Mouse (Mus musculus): Measurements from ENCODE around the gene Smarca2. TPM values are rescaled to one million over a fixed set of nuclear protein-coding genes. Genes with fewer than 3 reads are reported as not detected.
"Not testable (repeated sequence)": the region's sequence is repeated elsewhere in the genome, so short reads cannot be mapped to it uniquely, and the experiment has no call there.

The Smarca2 gene
- total RNA-seq, 1 experiment from 2014 or later = 207 TPM

- ATAC-seq (replicated peaks in 1 of 2; ENCODE audit: insufficient read depth in 1 of 2, low FRiP score in 2 of 2, low TSS enrichment in 1 of 2, low read depth in 1 of 2, poor library complexity in 2 of 2, severe bottlenecking in 2 of 2) = no peak
Measured at GRCm38 (mm10) chr19:26670089-26670488, 65.2 kb downstream of the Smarca2 start.

- not testable (repeated sequence) for ATAC-seq (replicated peaks in 1 of 2; ENCODE audit: insufficient read depth in 1 of 2, low FRiP score in 2 of 2, low TSS enrichment in 1 of 2, low read depth in 1 of 2, poor library complexity in 2 of 2, severe bottlenecking in 2 of 2)
Measured at GRCm38 (mm10) chr19:26671413-26671812, 66.6 kb downstream of the Smarca2 start.

- no peak for ATAC-seq (replicated peaks in 1 of 2; ENCODE audit: insufficient read depth in 1 of 2, low FRiP score in 2 of 2, low TSS enrichment in 1 of 2, low read depth in 1 of 2, poor library complexity in 2 of 2, severe bottlenecking in 2 of 2)
Measured at GRCm38 (mm10) chr19:26675917-26676316, 71.1 kb downstream of the Smarca2 start.

- no peak for ATAC-seq (replicated peaks in 1 of 2; ENCODE audit: insufficient read depth in 1 of 2, low FRiP score in 2 of 2, low TSS enrichment in 1 of 2, low read depth in 1 of 2, poor library complexity in 2 of 2, severe bottlenecking in 2 of 2)
Measured at GRCm38 (mm10) chr19:26678543-26678942, 73.7 kb downstream of the Smarca2 start.

- ATAC-seq (replicated peaks in 1 of 2; ENCODE audit: insufficient read depth in 1 of 2, low FRiP score in 2 of 2, low TSS enrichment in 1 of 2, low read depth in 1 of 2, poor library complexity in 2 of 2, severe bottlenecking in 2 of 2) = no peak
Measured at GRCm38 (mm10) chr19:26679674-26680073, 74.8 kb downstream of the Smarca2 start.

- ATAC-seq (replicated peaks in 1 of 2; ENCODE audit: insufficient read depth in 1 of 2, low FRiP score in 2 of 2, low TSS enrichment in 1 of 2, low read depth in 1 of 2, poor library complexity in 2 of 2, severe bottlenecking in 2 of 2) = no peak
Measured at GRCm38 (mm10) chr19:26681549-26681948, 76.7 kb downstream of the Smarca2 start.

- no peak for ATAC-seq (replicated peaks in 1 of 2; ENCODE audit: insufficient read depth in 1 of 2, low FRiP score in 2 of 2, low TSS enrichment in 1 of 2, low read depth in 1 of 2, poor library complexity in 2 of 2, severe bottlenecking in 2 of 2)
Measured at GRCm38 (mm10) chr19:26682130-26682529, 77.3 kb downstream of the Smarca2 start.

- no peak for ATAC-seq (replicated peaks in 1 of 2; ENCODE audit: insufficient read depth in 1 of 2, low FRiP score in 2 of 2, low TSS enrichment in 1 of 2, low read depth in 1 of 2, poor library complexity in 2 of 2, severe bottlenecking in 2 of 2)
Measured at GRCm38 (mm10) chr19:26682731-26683130, 77.9 kb downstream of the Smarca2 start.

- ATAC-seq (replicated peaks in 1 of 2; ENCODE audit: insufficient read depth in 1 of 2, low FRiP score in 2 of 2, low TSS enrichment in 1 of 2, low read depth in 1 of 2, poor library complexity in 2 of 2, severe bottlenecking in 2 of 2) = no peak
Measured at GRCm38 (mm10) chr19:26683731-26684130, 78.9 kb downstream of the Smarca2 start.

- no peak for ATAC-seq (replicated peaks in 1 of 2; ENCODE audit: insufficient read depth in 1 of 2, low FRiP score in 2 of 2, low TSS enrichment in 1 of 2, low read depth in 1 of 2, poor library complexity in 2 of 2, severe bottlenecking in 2 of 2)
Measured at GRCm38 (mm10) chr19:26690516-26690915, 85.7 kb downstream of the Smarca2 start.

GRCm38 (mm10) chr19:26697107-26697506 is 92.3 kb downstream of the Smarca2 start:
- ATAC-seq (replicated peaks in 1 of 2; ENCODE audit: insufficient read depth in 1 of 2, low FRiP score in 2 of 2, low TSS enrichment in 1 of 2, low read depth in 1 of 2, poor library complexity in 2 of 2, severe bottlenecking in 2 of 2) = peak; percentile 56; a peak in 2 of 4 replicates

GRCm38 (mm10) chr19:26704545-26705209 is 99.8 kb downstream of the Smarca2 start:
- no peak for ATAC-seq (replicated peaks in 1 of 2; ENCODE audit: insufficient read depth in 1 of 2, low FRiP score in 2 of 2, low TSS enrichment in 1 of 2, low read depth in 1 of 2, poor library complexity in 2 of 2, severe bottlenecking in 2 of 2)

GRCm38 (mm10) chr19:26706910-26707309 is 102.1 kb downstream of the Smarca2 start:
- ATAC-seq (replicated peaks in 1 of 2; ENCODE audit: insufficient read depth in 1 of 2, low FRiP score in 2 of 2, low TSS enrichment in 1 of 2, low read depth in 1 of 2, poor library complexity in 2 of 2, severe bottlenecking in 2 of 2) = no peak

- no peak for ATAC-seq (replicated peaks in 1 of 2; ENCODE audit: insufficient read depth in 1 of 2, low FRiP score in 2 of 2, low TSS enrichment in 1 of 2, low read depth in 1 of 2, poor library complexity in 2 of 2, severe bottlenecking in 2 of 2)
Measured at GRCm38 (mm10) chr19:26709095-26709494, 104.2 kb downstream of the Smarca2 start.

- 0 out of 4 replicates have a peak, but pooled peaks of 1 of the 2 experiments have one; percentile 27 for ATAC-seq (replicated peaks in 1 of 2; ENCODE audit: insufficient read depth in 1 of 2, low FRiP score in 2 of 2, low TSS enrichment in 1 of 2, low read depth in 1 of 2, poor library complexity in 2 of 2, severe bottlenecking in 2 of 2)
Measured at GRCm38 (mm10) chr19:26711268-26711667, 106.4 kb downstream of the Smarca2 start.

GRCm38 (mm10) chr19:26716217-26716616 is 111.4 kb downstream of the Smarca2 start:
- ATAC-seq (replicated peaks in 1 of 2; ENCODE audit: insufficient read depth in 1 of 2, low FRiP score in 2 of 2, low TSS enrichment in 1 of 2, low read depth in 1 of 2, poor library complexity in 2 of 2, severe bottlenecking in 2 of 2) = no peak

GRCm38 (mm10) chr19:26718221-26718620 is 113.4 kb downstream of the Smarca2 start:
- peak; percentile 66 to 69 for ATAC-seq (replicated peaks in 1 of 2; ENCODE audit: insufficient read depth in 1 of 2, low FRiP score in 2 of 2, low TSS enrichment in 1 of 2, low read depth in 1 of 2, poor library complexity in 2 of 2, severe bottlenecking in 2 of 2)

- no peak for ATAC-seq (replicated peaks in 1 of 2; ENCODE audit: insufficient read depth in 1 of 2, low FRiP score in 2 of 2, low TSS enrichment in 1 of 2, low read depth in 1 of 2, poor library complexity in 2 of 2, severe bottlenecking in 2 of 2)
Measured at GRCm38 (mm10) chr19:26719161-26719560, 114.3 kb downstream of the Smarca2 start.

- no peak for ATAC-seq (replicated peaks in 1 of 2; ENCODE audit: insufficient read depth in 1 of 2, low FRiP score in 2 of 2, low TSS enrichment in 1 of 2, low read depth in 1 of 2, poor library complexity in 2 of 2, severe bottlenecking in 2 of 2)
Measured at GRCm38 (mm10) chr19:26721741-26722140, 116.9 kb downstream of the Smarca2 start.

All from hematopoietic stem cell, adult 5-6 weeks (primary cell).